Mouse (Mus musculus): ENCODE results near the gene Gp6. TPM values are rescaled to one million over a fixed set of nuclear protein-coding genes. Genes with fewer than 3 reads are reported as not detected.
"Not testable (repeated sequence)": the region's sequence is repeated elsewhere in the genome, so short reads cannot be mapped to it uniquely, and the experiment has no call there.

The Gp6 gene
- polyA plus RNA-seq, 1 experiment from 2014 or later = 3.2 TPM

DNA sequence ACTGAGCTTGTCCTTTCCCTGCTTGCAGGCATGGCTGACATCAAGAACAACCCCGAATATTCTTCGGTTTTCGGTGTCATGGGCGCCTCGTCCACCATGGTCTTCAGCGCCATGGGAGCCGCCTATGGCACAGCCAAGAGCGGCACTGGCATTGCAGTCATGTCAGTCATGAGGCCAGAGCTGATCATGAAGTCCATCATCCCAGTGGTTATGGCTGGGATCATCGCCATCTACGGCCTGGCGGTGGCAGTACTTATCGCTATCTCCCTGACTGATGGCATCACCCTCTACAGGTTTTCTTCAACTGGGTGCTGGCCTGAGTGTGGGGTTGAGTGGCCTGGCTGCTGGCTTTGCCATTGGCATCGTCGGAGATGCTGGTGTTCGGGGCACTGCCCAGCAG lies 14.9 kb upstream of the Gp6 start:
- not testable (repeated sequence) for H3K4me1 ChIP-seq (replicated peaks); H3K9ac ChIP-seq; ATAC-seq (ENCODE audit: insufficient read depth); H3K9me3 ChIP-seq (replicated peaks); H3K36me3 ChIP-seq (replicated peaks); H3K27me3 ChIP-seq; H3K4me3 ChIP-seq (replicated peaks); H3K27ac ChIP-seq (replicated peaks); H3K4me2 ChIP-seq
- 81% methylated on average over 15 of the region's 15 CpGs for WGBS (ENCODE audit: insufficient replicate concordance)

DNA sequence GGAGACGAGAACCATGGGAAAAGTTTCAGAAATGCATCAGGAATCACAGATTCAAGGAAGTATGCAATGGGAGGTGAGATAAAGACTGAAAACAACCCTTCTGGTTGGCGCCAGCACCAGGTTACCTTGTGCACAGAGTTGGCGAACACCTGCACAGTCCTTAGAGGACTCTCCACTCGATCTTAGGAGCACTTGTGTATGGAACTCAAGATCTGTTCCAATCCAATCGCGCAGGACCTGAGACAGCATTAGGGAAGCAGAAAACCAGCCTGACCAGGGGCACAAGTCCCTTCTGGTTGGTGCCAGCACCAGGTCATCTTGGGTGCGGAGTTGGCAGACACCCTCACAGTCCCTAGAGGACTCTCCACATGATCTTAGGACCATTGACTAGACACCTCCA lies 24.0 kb downstream of the Gp6 start:
- WGBS (ENCODE audit: insufficient replicate concordance) = 53% methylated on average over 7 of the region's 7 CpGs
- Histone ChIP-seq H3K36me3 (replicated peaks) (no peaks in the 10 kb centered on the region), H3K4me2 (no peak overlapping the region), H3K9me3 (replicated peaks) (no peaks in the 10 kb centered on the region), H3K4me1 (replicated peaks) (no peaks in the 10 kb centered on the region), H3K9ac (no peak overlapping the region), H3K4me3 (replicated peaks) (no peak overlapping the region), H3K27ac (replicated peaks) (no peak overlapping the region), H3K27me3 (no peaks in the 10 kb centered on the region)
- ATAC-seq (ENCODE audit: insufficient read depth) = no peak

DNA sequence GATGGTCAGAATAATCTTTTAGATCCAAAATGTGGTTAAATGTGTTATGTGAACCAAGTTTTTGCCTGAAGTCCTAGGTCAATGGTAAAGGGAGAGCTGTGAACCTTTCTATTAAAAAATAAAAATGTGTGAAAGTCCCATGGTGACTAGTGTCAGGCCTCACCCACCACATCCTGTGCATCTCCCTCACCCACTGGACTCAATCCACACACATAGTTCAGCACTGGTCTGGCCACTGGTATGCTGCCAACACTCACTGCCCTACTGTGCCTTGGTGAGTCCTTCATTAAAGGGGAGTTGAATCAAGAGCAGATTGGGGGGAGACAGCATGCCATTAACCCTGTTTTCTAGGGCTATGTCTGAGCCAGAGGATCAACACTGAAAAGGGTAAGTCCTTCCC lies 60.0 kb downstream of the Gp6 start, which contains the start of gene Ncr1:
Ncr1 (plus strand) TSS at position 216 of the 400 bp plus-strand sequence.
- Histone ChIP-seq H3K27me3 (no peaks in the 10 kb centered on the region), H3K4me3 (replicated peaks) (no peak within 1 kb of the TSS), H3K4me1 (replicated peaks) (no peaks in the 10 kb centered on the region), H3K27ac (replicated peaks) (no peak within 1 kb of the TSS), H3K9me3 (replicated peaks) (no peaks in the 10 kb centered on the region), H3K36me3 (replicated peaks) (no peaks in the 10 kb centered on the region), H3K4me2 (no peak within 1 kb of the TSS), H3K9ac (no peak within 1 kb of the TSS)
- no peak for ATAC-seq (ENCODE audit: insufficient read depth)

DNA sequence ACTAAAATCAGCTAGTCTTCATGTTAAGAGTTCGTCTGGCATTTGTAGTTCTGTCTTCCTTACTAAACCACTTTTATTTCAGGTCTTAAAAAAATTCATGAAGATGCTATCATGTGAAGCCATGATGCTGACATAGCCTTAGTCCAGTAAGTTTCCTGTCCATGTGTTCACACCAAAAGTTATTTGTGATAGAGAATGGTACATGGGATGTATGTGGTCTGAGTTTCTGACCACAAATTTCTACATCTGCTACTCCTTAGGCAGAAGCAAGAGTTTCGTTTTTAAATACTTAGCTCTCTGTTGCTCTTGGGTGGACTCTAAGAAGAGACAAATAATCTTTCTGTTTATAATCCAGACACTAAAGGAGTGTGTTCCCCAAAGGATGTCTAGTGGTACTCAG lies 74.2 kb downstream of the Gp6 start:
- Histone ChIP-seq H3K36me3 (replicated peaks) (no peaks in the 10 kb centered on the region), H3K9ac (no peak overlapping the region), H3K27ac (replicated peaks) (no peak overlapping the region), H3K9me3 (replicated peaks) (no peaks in the 10 kb centered on the region), H3K4me3 (replicated peaks) (no peak overlapping the region), H3K4me1 (replicated peaks) (no peaks in the 10 kb centered on the region), H3K4me2 (no peak overlapping the region), H3K27me3 (no peaks in the 10 kb centered on the region)
- no peak for ATAC-seq (ENCODE audit: insufficient read depth)
- 33% methylated on average over 2 of the region's 2 CpGs for WGBS (ENCODE audit: insufficient replicate concordance)

Small RNA genes lying within 50 kb of the gene (microRNA-seq; reads per million reads assigned to microRNA genes)
- gene Gm24605 = not detected
- not detected for gene Gm24752
- gene Gm25349 = not detected

Other genes starting within 250 kb of the Gp6 start
- gene Leng9, start 247.4 kb downstream of the Gp6 start, polyA plus RNA-seq (2015; fragmentation: Nextera tagmentation; extraction: Ambion mirVana) = 0.98 TPM in 2 replicates
- gene Cdc42ep5, start 232.9 kb downstream of the Gp6 start, polyA plus RNA-seq (2015; fragmentation: Nextera tagmentation; extraction: Ambion mirVana) = 6.1 and 6.3 TPM in 2 replicates
- 0.62 and 0.76 TPM in 2 replicates for gene Lilra5, start 160.0 kb downstream of the Gp6 start, polyA plus RNA-seq (2015; fragmentation: Nextera tagmentation; extraction: Ambion mirVana)
- 0.21 TPM in 1 of 2 replicates, not detected in the other for gene Ncr1, start 60.0 kb downstream of the Gp6 start, polyA plus RNA-seq (2015; fragmentation: Nextera tagmentation; extraction: Ambion mirVana)
- 4.5 and 4.6 TPM in 2 replicates for gene Rdh13, start 47.9 kb upstream of the Gp6 start, polyA plus RNA-seq (2015; fragmentation: Nextera tagmentation; extraction: Ambion mirVana)
- gene Eps8l1, start 62.9 kb upstream of the Gp6 start, polyA plus RNA-seq (2015; fragmentation: Nextera tagmentation; extraction: Ambion mirVana) = 1.4 and 1.8 TPM in 2 replicates
- 17.4 and 20.9 TPM in 2 replicates for gene Ppp1r12c, start 103.9 kb upstream of the Gp6 start, polyA plus RNA-seq (2015; fragmentation: Nextera tagmentation; extraction: Ambion mirVana)
- 11.7 and 16.9 TPM in 2 replicates for gene Tnnt1, start 118.6 kb upstream of the Gp6 start, polyA plus RNA-seq (2015; fragmentation: Nextera tagmentation; extraction: Ambion mirVana)
- gene Tnni3, start 126.5 kb upstream of the Gp6 start, polyA plus RNA-seq (2015; fragmentation: Nextera tagmentation; extraction: Ambion mirVana) = 0.39 and 1.3 TPM in 2 replicates
- gene Dnaaf3, start 134.7 kb upstream of the Gp6 start, polyA plus RNA-seq (2015; fragmentation: Nextera tagmentation; extraction: Ambion mirVana) = 0.07 and 0.26 TPM in 2 replicates
- gene Syt5, start 149.8 kb upstream of the Gp6 start, polyA plus RNA-seq (2015; fragmentation: Nextera tagmentation; extraction: Ambion mirVana) = 0.35 and 0.77 TPM in 2 replicates
- not detected in 2 replicates for gene Ptprh, start 206.3 kb upstream of the Gp6 start, polyA plus RNA-seq (2015; fragmentation: Nextera tagmentation; extraction: Ambion mirVana)
- 34.4 and 39.1 TPM in 2 replicates for gene Tmem86b, start 233.7 kb upstream of the Gp6 start, polyA plus RNA-seq (2015; fragmentation: Nextera tagmentation; extraction: Ambion mirVana)

Data from liver, embryonic 15.5 days (tissue).